Mouse (Mus musculus) lung, adult 2 months (tissue): Measurements from ENCODE around the gene Dnajc11.

ENCODE experiments used
- CTCF ChIP-seq: fragments of 200-500 bp; IDR thresholded peaks from 2 replicates; pipeline ENCODE4 v1.5.1; 2011; ENCODE audit warnings: mild to moderate bottlenecking, low read length, control low read depth; ENCODE audit not compliant: insufficient read depth
- POLR2A ChIP-seq: fragments of 200-500 bp; IDR thresholded peaks from 2 replicates; pipeline ENCODE4 v1.6.1; 2011; ENCODE audit warnings: low read depth, mild to moderate bottlenecking, control low read depth, low read length, borderline replicate concordance; ENCODE audit errors: extremely low read depth

GRCm38 (mm10) chr4:151997701-151998100 is 64.2 kb downstream of the Dnajc11 start:
- TF ChIP-seq CTCF: no peak
- no peak for TF ChIP-seq POLR2A
